Mouse (Mus musculus) thymus, postnatal 0 days (tissue): Measurements from ENCODE around the gene Timm22. TPM values are rescaled to one million over a fixed set of nuclear protein-coding genes. Genes with fewer than 3 reads are reported as not detected.
A peak's percentile ranks its signal among the peaks of the same experiment; 100 is the strongest.

Experiments
- DNase-seq: peaks from one replicate; pipeline ENCODE4 v3.0.0-alpha.2; 2015; ENCODE audit warnings: low spot score
- polyA plus RNA-seq: library from polyadenylated mRNA; unstranded; fragments of >200 nt; fragmentation: Nextera tagmentation; extraction: Ambion mirVana; gene quantifications from 2 replicates; pipeline ENCODE4 v1.2.1, GENCODE M21; 2015

Timm22 gene
- polyA plus RNA-seq, 1 experiment from 2014 or later = 117 TPM

GRCm38 (mm10) chr11:76388711-76389110, 18.0 kb upstream of the Timm22 start:
- no peak for DNase-seq

- DNase-seq = no peak
Measured at GRCm38 (mm10) chr11:76392532-76392931, 14.2 kb upstream of the Timm22 start.

- no peak for DNase-seq
Measured at GRCm38 (mm10) chr11:76392996-76393395, 13.8 kb upstream of the Timm22 start.

GRCm38 (mm10) chr11:76397650-76398311, 9.0 kb upstream of the Timm22 start:
- DNase-seq = peak; percentile 22

GRCm38 (mm10) chr11:76398312-76398797, 8.4 kb upstream of the Timm22 start:
- DNase-seq = no peak

GRCm38 (mm10) chr11:76398798-76399586, 7.8 kb upstream of the Timm22 start, which contains the start of gene Nxn:
Gene Nxn, minus strand, starts transcription at chr11:76399140.
- DNase-seq = peak; percentile 89

GRCm38 (mm10) chr11:76399587-76400330, 7.0 kb upstream of the Timm22 start:
- peak; percentile 58 for DNase-seq

GRCm38 (mm10) chr11:76401398-76401797, 5.4 kb upstream of the Timm22 start:
- no peak for DNase-seq

- no peak for DNase-seq
Measured at GRCm38 (mm10) chr11:76405113-76405512, 1.6 kb upstream of the Timm22 start.

- peak; percentile 29 for DNase-seq
Measured at GRCm38 (mm10) chr11:76405626-76406264, 1.0 kb upstream of the Timm22 start.

- peak; percentile 65 for DNase-seq
Measured at GRCm38 (mm10) chr11:76410826-76411225, 4.1 kb downstream of the Timm22 start.

- no peak for DNase-seq
Measured at GRCm38 (mm10) chr11:76413202-76413601, 6.5 kb downstream of the Timm22 start.

GRCm38 (mm10) chr11:76415001-76415400, 8.2 kb downstream of the Timm22 start:
- DNase-seq = no peak

GRCm38 (mm10) chr11:76415985-76416384, 9.2 kb downstream of the Timm22 start:
- no peak for DNase-seq

GRCm38 (mm10) chr11:76418423-76418822, 11.7 kb downstream of the Timm22 start:
- DNase-seq = no peak

- no peak for DNase-seq
Measured at GRCm38 (mm10) chr11:76419179-76419578, 12.4 kb downstream of the Timm22 start.

GRCm38 (mm10) chr11:76420896-76421295, 14.1 kb downstream of the Timm22 start:
- no peak for DNase-seq

- no peak for DNase-seq
Measured at GRCm38 (mm10) chr11:76425749-76426148, 19.0 kb downstream of the Timm22 start.

GRCm38 (mm10) chr11:76427781-76428180, 21.0 kb downstream of the Timm22 start:
- no peak for DNase-seq

GRCm38 (mm10) chr11:76429046-76429445, 22.3 kb downstream of the Timm22 start:
- peak; percentile 87 for DNase-seq

GRCm38 (mm10) chr11:76429556-76429955, 22.8 kb downstream of the Timm22 start:
- no peak for DNase-seq
